Mouse (Mus musculus) embryonic fibroblast, embryonic 13.5 days (primary cell): ENCODE data around the gene Myog. TPM values are rescaled to one million over a fixed set of nuclear protein-coding genes. Genes with fewer than 3 reads are reported as not detected.

ENCODE experiments used
- H3K27ac ChIP-seq: 2 replicates; pipeline ENCODE4 v1.5.1; 2012; ENCODE audit warnings: low read length, control low read depth, inconsistent platforms; ENCODE audit not compliant: insufficient read depth
- H3K4me1 ChIP-seq: 2 replicates; pipeline ENCODE4 v1.6.1; 2011; ENCODE audit warnings: low read length; ENCODE audit not compliant: control insufficient read depth, insufficient read depth
- H3K4me3 ChIP-seq: 2 replicates; pipeline ENCODE4 v1.5.1; 2011; ENCODE audit warnings: mild to moderate bottlenecking, control low read depth, low read length; ENCODE audit not compliant: insufficient read depth
- CTCF ChIP-seq: IDR thresholded peaks from 2 replicates; pipeline ENCODE4 v1.5.1; 2011; ENCODE audit warnings: mild to moderate bottlenecking, control low read depth, low read length, moderate library complexity, borderline replicate concordance; ENCODE audit not compliant: insufficient read depth
- POLR2A ChIP-seq: IDR thresholded peaks from 2 replicates; pipeline ENCODE4 v1.6.1; 2011; ENCODE audit warnings: low read depth, mild to moderate bottlenecking, control low read depth, low read length, moderate library complexity
- polyA plus RNA-seq: library from polyadenylated mRNA; stranded (reverse); fragments of >200 nt; gene quantifications from 2 replicates; pipeline ENCODE4 v1.2.4, GENCODE M21; 2011; ENCODE audit warnings: low read depth; ENCODE audit not compliant: missing spikeins, insufficient read length

The Myog gene
- polyA plus RNA-seq, 1 experiment = not detected

GRCm38 (mm10) chr1:134297265-134297664, 7.5 kb downstream of the Myog start:
- H3K27ac ChIP-seq = no peak overlapping the region

GRCm38 (mm10) chr1:134298636-134299411, 9.0 kb downstream of the Myog start:
- H3K4me3 ChIP-seq = peak overlapping the region; percentile 37
- H3K27ac ChIP-seq = no peak overlapping the region
- H3K4me1 ChIP-seq = no peaks in the 10 kb centered on the region
- TF ChIP-seq POLR2A (no peak), CTCF (no peak)

More at GRCm38 (mm10) chr1:134297265-134297664, 7.5 kb downstream of the Myog start:
- Histone ChIP-seq H3K4me1 (no peaks in the 10 kb centered on the region), H3K4me3 (no peak overlapping the region)
- TF ChIP-seq POLR2A = no peak
- TF ChIP-seq CTCF = no peak

- TF ChIP-seq CTCF (no peak), POLR2A (no peak)
- no peaks in the 10 kb centered on the region for H3K4me1 ChIP-seq
- no peak overlapping the region for H3K4me3 ChIP-seq
- no peak overlapping the region for H3K27ac ChIP-seq
These were observed 12.9 kb downstream of the Myog start for GRCm38 (mm10) chr1:134302568-134303238.

GRCm38 (mm10) chr1:134304940-134305339, 15.2 kb downstream of the Myog start:
- no peak overlapping the region for H3K27ac ChIP-seq
- no peak overlapping the region for H3K4me3 ChIP-seq
- TF ChIP-seq POLR2A (no peak), CTCF (no peak)
- no peaks in the 10 kb centered on the region for H3K4me1 ChIP-seq

- H3K4me1 ChIP-seq = no peaks in the 10 kb centered on the region
- H3K4me3 ChIP-seq = no peak overlapping the region
- TF ChIP-seq CTCF (no peak), POLR2A (no peak)
- no peak overlapping the region for H3K27ac ChIP-seq
These were observed 17.6 kb downstream of the Myog start for GRCm38 (mm10) chr1:134307409-134307808.

- TF ChIP-seq POLR2A (no peak), CTCF (no peak)
- Histone ChIP-seq H3K4me1 (no peaks in the 10 kb centered on the region), H3K27ac (no peak overlapping the region), H3K4me3 (no peak overlapping the region)
These were observed 20.5 kb downstream of the Myog start for GRCm38 (mm10) chr1:134310291-134310690.

- H3K27ac ChIP-seq = no peak overlapping the region
These were observed 20.9 kb downstream of the Myog start for GRCm38 (mm10) chr1:134310729-134311128.

GRCm38 (mm10) chr1:134311760-134312159, 22.0 kb downstream of the Myog start:
- no peak overlapping the region for H3K27ac ChIP-seq
- no peak for TF ChIP-seq CTCF
- no peak for TF ChIP-seq POLR2A
- no peaks in the 10 kb centered on the region for H3K4me1 ChIP-seq
- no peak overlapping the region for H3K4me3 ChIP-seq

More at GRCm38 (mm10) chr1:134310729-134311128, 20.9 kb downstream of the Myog start:
- Histone ChIP-seq H3K4me1 (no peaks in the 10 kb centered on the region), H3K4me3 (no peak overlapping the region)
- TF ChIP-seq POLR2A = no peak
- no peak for TF ChIP-seq CTCF

- Histone ChIP-seq H3K4me3 (no peak overlapping the region), H3K4me1 (no peaks in the 10 kb centered on the region), H3K27ac (no peak overlapping the region)
- TF ChIP-seq POLR2A (no peak), CTCF (no peak)
These were observed 25.4 kb downstream of the Myog start for GRCm38 (mm10) chr1:134315181-134315580.

- Histone ChIP-seq H3K27ac (no peak overlapping the region), H3K4me3 (no peak overlapping the region), H3K4me1 (no peaks in the 10 kb centered on the region)
- no peak for TF ChIP-seq CTCF
- no peak for TF ChIP-seq POLR2A
These were observed 26.6 kb downstream of the Myog start for GRCm38 (mm10) chr1:134316361-134316760.
